Mouse (Mus musculus) cerebellum, adult 2 months (tissue): ENCODE results near the gene Arl5a.

Source experiments
- CTCF ChIP-seq: fragments of 200-500 bp; IDR thresholded peaks from 2 replicates; pipeline ENCODE4 v1.5.1; 2011; ENCODE audit warnings: low read depth, mild to moderate bottlenecking, control low read depth, low read length, moderate library complexity, borderline replicate concordance; ENCODE audit not compliant: insufficient read depth
- POLR2A ChIP-seq: fragments of 200-500 bp; IDR thresholded peaks from 2 replicates; pipeline ENCODE4 v1.6.1; 2011; ENCODE audit warnings: low read length, control low read depth, borderline replicate concordance; ENCODE audit not compliant: insufficient read depth

DNA sequence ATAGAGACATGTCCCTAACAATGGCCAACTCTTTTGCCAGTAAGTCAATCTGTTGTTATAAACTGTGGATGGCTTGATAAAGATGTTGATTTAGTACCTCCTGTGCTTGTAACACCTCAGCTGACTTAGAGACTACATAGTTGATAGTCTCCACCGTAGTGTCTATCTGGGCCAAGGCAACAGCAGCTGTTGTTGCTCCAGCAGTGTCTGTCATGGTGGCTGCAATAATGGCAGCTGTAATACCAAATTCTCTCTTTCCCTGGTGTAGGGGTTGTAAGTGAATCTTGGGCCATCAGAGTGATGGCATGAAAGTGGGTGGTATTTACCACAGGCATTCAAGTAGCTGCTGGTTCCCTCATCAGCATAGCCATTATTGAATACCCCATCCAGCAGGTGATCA is 73.7 kb downstream of the Arl5a start:
- no peak for TF ChIP-seq CTCF
- TF ChIP-seq POLR2A = no peak
